Mouse (Mus musculus): ENCODE data around the gene Plxnb1.

- TF ChIP-seq CTCF (IDR thresholded peaks at IDR 0.05; ENCODE audit: insufficient read depth, low read length) (no peak), POLR2A (IDR thresholded peaks at IDR 0.05; ENCODE audit: borderline replicate concordance, extremely low read depth, low read depth, low read length) (no peak)
Measured at GRCm38 (mm10) chr9:109110240-109110639, 15.1 kb downstream of the Plxnb1 start.

Data from lung, adult 2 months (tissue).